Mouse (Mus musculus): ENCODE measurements around the gene Ccn6.

Gene Ccn6

DNA sequence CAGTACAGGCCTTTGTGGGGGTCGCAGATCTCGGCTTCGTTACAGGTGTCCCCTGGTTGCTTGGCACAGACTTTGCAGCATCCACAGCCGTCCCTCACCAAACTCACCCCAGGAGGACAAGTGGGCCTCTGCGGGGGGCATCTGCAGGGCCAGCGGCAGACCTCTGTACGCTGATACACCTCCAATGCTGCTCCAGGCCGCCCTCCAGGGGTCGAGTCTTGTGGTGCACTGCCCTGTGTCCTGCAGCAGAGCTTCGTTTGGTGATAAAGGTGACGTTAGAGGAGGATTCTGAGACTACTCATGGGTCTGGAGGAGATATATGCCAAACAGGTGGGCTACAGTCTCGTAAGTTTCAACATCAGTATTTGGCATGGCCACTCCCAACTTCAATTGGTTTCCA is 5.3 kb downstream of the Ccn6 start:
- peak in 1 of 2 experiments; percentile 18 for DNase-seq

- no peak for DNase-seq
Measured at GRCm38 (mm10) chr10:39157321-39157720, 6.3 kb downstream of the Ccn6 start.

DNA sequence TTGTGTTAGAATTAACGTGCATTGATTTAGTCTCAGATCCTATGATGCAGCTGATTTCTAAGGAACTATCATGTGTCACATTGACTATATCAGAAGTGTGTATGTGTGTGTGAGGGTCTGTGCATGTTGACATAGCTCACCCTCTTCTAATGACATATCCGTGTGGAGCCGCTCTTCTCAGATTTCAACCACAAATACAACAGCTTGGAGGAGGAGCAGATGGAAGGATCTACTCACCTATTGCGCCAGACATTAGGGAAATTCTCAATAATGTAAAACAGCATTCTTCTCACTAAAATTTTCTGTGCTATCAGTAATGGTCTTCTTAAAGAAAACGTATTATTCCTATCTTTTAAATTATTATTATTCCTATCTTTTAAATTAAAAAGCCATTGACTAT is 6.9 kb downstream of the Ccn6 start:
- DNase-seq: no peak

- no peak for DNase-seq
Measured at GRCm38 (mm10) chr10:39142216-39142615, 21.4 kb downstream of the Ccn6 start.

GRCm38 (mm10) chr10:39141401-39141800 is 22.2 kb downstream of the Ccn6 start:
- DNase-seq: no peak

DNA sequence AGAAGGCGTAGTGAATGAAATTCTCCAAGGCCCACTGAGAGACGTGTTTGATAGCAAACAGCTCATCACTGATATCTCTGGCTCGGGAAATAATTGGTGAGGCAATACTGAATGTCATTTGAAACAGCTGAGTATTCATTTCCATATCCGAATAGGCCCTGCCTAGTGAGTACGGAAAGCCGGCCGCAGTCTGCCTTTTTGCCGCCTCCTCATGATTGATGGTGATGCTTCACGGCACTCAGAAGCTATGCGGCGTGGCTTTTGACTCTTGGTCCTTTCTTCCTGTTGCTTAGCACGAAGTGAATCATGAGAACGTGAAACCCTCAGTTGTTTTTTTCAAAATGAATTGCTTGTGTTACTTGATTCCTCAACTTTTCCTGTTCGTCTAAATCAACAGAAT is 22.8 kb downstream of the Ccn6 start:
- no peak for DNase-seq

DNA sequence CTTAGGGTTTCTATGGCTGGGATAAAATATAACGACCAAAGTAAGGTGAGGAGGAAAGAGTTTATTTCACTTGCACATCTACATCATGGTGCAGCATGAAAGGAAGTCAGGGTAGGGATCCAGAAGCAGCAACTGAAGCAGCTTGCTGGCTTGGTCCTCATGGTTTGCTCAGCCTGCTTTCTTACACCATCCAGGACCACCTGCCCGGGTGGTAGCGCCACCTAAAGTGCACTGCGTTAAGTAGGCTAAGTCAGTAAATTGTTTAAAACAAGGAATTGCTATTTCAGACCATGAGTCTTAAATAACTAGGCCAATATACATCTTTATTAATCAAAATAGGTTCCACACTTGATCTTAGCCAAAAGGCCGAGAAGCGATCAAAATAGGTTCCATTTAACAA is 24.8 kb downstream of the Ccn6 start:
- no peak for DNase-seq

DNA sequence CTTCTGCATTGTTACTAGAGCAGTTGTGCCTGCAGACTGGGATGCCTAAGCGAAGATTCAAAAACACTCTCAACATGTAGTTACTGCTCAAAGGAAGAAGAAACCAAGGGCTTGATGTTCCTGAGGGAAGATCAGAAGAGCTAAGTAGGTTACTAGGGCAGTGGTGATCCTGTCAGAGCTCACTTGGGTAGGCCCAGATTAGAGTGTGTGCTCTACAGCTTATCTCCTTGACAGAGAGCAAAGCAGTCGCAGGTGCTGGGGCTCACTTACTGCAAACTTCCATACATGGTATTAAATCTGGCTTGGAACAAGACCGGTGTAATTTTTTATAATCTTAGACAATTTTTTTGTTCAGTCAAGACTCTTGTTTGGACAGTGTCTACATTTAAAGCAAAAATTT is 25.8 kb downstream of the Ccn6 start:
- DNase-seq: no peak

- DNase-seq: peak; percentile 93 to 95
Measured at GRCm38 (mm10) chr10:39133462-39134310, 29.9 kb downstream of the Ccn6 start, which contains the start of the genes Fam229b and Tube1. Fam229b (minus strand) TSS chr10:39133914. Tube1 (plus strand) TSS chr10:39133976.

DNA sequence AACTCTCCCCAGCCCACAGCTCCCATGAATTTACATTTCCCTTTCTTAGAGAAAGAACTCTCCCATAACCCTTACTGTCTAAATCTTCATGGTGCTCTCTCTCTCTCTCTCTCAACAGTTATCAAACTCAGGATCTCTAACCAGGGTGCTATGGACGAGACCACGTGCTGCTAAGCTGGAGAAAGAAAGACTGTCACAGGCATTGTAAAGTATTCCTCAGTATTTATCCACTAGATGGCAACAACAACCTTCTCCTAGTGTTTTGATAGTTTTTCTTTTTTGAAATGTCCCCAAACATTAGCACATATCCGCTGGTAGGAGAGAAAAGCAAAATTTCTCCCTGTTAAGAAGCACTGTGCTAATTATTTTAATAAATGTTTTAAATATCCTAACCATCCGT is 42.2 kb downstream of the Ccn6 start:
- no peak for DNase-seq

DNA sequence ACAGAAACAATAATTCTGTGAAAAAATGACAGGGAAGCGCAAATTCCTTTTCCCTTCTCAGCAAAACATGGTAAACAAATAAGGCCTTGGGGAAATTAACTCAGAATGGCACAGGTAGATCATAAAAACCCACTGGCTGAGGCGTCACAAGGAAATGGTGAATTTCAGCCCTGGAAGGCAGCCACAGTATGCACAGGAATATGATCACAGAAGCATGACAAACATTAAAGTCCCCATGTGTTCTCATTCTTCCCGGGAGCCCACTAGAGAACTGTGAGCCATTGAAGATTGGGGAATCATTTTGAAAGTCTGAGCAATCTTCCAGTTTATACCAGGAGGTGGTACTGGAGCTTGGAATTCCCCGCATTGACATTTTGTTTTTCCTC is 54.1 kb downstream of the Ccn6 start:
- no peak for DNase-seq

GRCm38 (mm10) chr10:39108837-39109488 is 54.6 kb downstream of the Ccn6 start:
- DNase-seq: no peak

DNA sequence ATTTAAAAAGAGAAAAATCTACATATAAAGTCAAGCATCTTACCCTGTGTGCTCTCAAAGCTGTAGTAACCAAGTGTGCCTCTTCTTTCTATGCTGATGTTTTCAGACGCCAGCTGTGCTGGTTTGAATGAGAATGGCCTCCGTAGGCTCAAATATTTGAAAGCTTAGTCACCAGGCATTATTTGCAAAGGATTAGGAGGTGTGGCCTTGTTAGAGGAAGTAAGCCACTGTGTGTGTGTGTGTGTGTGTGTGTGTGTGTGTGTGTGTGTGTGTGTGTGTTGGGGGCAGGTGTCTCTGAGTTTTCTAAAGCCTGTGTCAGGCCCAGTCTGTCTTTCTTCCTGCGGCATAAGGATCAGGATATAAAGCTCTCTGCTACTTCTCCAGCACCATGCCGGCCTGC is 56.7 kb downstream of the Ccn6 start:
- DNase-seq: no peak

GRCm38 (mm10) chr10:39106413-39106812 is 57.2 kb downstream of the Ccn6 start:
- no peak for DNase-seq

GRCm38 (mm10) chr10:39104803-39105449 is 58.7 kb downstream of the Ccn6 start:
- DNase-seq: no peak
